Mouse (Mus musculus) forebrain, embryonic 15.5 days (tissue): ENCODE data around the gene Disp1. TPM values are rescaled to one million over a fixed set of nuclear protein-coding genes. Genes with fewer than 3 reads are reported as not detected.

Source experiments
- ATAC-seq: fragments of 200-750 bp; cut with Nextera tagmentation; replicated peaks from 2 replicates; pipeline ENCODE4 v1.8.0; 2017; ENCODE audit warnings: mild to moderate bottlenecking, moderate TSS enrichment, moderate library complexity
- H3K27ac ChIP-seq: fragments of 300-500 bp; sonication (generic); replicated peaks from 2 replicates; pipeline ENCODE4 v1.5.1; 2015; ENCODE audit warnings: mild to moderate bottlenecking, inconsistent platforms
- H3K27me3 ChIP-seq: fragments of 300-500 bp; sonication (generic); 2 replicates; pipeline ENCODE4 v1.6.1; 2015; ENCODE audit warnings: inconsistent platforms
- H3K36me3 ChIP-seq: fragments of 300-500 bp; sonication (generic); 2 replicates; pipeline ENCODE4 v1.6.1; 2015; ENCODE audit warnings: mild to moderate bottlenecking, inconsistent platforms
- H3K4me1 ChIP-seq: fragments of 300-500 bp; sonication (generic); 2 replicates; pipeline ENCODE4 v1.6.1; 2015; ENCODE audit warnings: inconsistent platforms
- H3K4me2 ChIP-seq: fragments of 300-500 bp; sonication (generic); replicated peaks from 2 replicates; pipeline ENCODE4 v1.6.1; 2015; ENCODE audit warnings: mild to moderate bottlenecking, inconsistent platforms
- H3K4me3 ChIP-seq: fragments of 300-500 bp; sonication (generic); 2 replicates; pipeline ENCODE4 v1.5.1; 2015; ENCODE audit warnings: mild to moderate bottlenecking, inconsistent platforms
- H3K9ac ChIP-seq: fragments of 300-500 bp; sonication (generic); replicated peaks from 2 replicates; pipeline ENCODE4 v1.6.1; 2015; ENCODE audit warnings: mild to moderate bottlenecking, inconsistent platforms
- H3K9me3 ChIP-seq: fragments of 300-500 bp; sonication (generic); 2 replicates; pipeline ENCODE4 v1.6.1; 2016; ENCODE audit warnings: inconsistent platforms
- WGBS: fragments of 180-500 bp; shearing (Covaris S2); methylation state at CpG from one replicate; pipeline ENCODE4 v1.1.7; 2015; ENCODE audit warnings: mixed read lengths; 5-methylcytosine and 5-hydroxymethylcytosine counted together
- microRNA-seq: library from miRNA; unstranded; fragments of <30 nt; microRNA quantifications from one replicate; pipeline ENCODE4, GENCODE M21; 2016
- polyA plus RNA-seq: library from polyadenylated mRNA; unstranded; fragments of >200 nt; fragmentation: Nextera tagmentation; extraction: Ambion mirVana; gene quantifications from 2 replicates; pipeline ENCODE4 v1.2.1, GENCODE M21; 2015

Disp1 gene
- polyA plus RNA-seq, 1 experiment from 2014 or later = 5.9 TPM

DNA sequence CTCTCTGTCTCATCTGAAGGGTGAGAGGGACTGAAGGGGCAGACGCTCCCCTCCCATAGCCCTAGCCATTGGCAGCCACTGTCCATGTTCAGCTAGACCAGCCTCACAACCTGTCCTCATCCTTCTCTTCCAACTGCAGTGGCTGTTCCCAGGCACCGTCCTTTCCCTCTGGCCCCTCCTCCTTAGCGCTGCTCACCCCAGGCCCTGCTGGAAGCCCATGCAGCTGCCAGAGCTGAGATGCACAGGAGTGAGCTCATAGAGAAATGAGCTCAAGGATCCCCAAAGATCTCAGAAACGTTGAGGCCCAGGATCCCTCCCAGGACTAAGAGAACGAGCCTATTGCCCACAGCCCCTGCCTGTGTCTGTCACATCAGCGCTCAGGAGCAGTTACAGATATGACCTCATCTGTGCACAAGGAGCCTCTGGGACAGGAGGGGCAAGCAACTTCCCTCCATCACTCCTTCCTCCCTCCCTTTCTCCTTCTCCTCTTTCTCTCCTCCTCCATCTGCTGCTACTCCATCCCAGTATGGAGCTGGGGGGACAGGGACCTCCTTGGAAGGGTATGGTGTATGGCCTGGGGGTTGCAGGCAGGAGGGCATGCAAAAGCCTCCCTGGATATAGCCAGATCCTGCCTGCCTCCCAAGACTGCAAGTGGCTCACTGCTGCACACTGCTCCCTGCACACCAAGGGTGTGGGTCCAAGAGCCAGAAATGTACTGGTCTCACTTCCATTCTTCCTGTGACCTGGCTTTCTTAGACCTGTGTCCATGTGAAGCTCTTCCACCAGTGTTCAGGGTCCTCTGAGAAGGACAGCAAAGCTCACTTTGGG is 181.2 kb downstream of the Disp1 start:
- no peak overlapping the region for H3K4me2 ChIP-seq
- WGBS = 61% methylated on average over 6 of the region's 6 CpGs
- ATAC-seq = no peak
- no peak overlapping the region for H3K9ac ChIP-seq
- H3K9me3 ChIP-seq = no peaks in the 10 kb centered on the region
- H3K27ac ChIP-seq = no peak overlapping the region
- H3K4me3 ChIP-seq = no peak overlapping the region
- no peaks in the 10 kb centered on the region for H3K36me3 ChIP-seq
- H3K27me3 ChIP-seq = peaks cover 37% of the 10 kb centered on the region
- H3K4me1 ChIP-seq = no peaks in the 10 kb centered on the region

DNA sequence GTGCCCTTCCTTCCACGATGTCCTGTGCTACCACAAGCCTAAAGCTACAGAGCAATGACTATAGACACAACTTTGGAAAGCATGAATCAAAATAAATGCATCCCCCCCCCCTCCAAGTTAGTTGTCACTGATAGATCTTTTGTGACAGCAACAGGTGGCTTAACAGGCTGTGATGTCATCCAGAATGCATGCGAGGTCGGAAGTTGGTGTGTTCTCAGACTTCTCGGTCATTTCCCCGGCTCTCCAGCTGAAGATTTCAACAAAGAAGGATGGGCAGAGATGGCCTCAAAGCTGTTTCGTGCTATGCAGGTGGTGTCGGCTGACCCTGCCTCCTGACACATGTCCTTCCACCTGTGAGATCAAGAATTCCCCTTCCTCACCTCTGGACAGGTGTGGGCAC is 181.9 kb downstream of the Disp1 start:
- ATAC-seq = no peak
- H3K9ac ChIP-seq = no peak overlapping the region
- H3K4me1 ChIP-seq = no peaks in the 10 kb centered on the region
- WGBS = 83% methylated on average over 7 of the region's 7 CpGs
- no peak overlapping the region for H3K27ac ChIP-seq
- no peak overlapping the region for H3K4me3 ChIP-seq
- H3K4me2 ChIP-seq = no peak overlapping the region
- no peaks in the 10 kb centered on the region for H3K36me3 ChIP-seq
- H3K9me3 ChIP-seq = no peaks in the 10 kb centered on the region
- H3K27me3 ChIP-seq = peaks cover 31% of the 10 kb centered on the region

Small RNAs within 50 kb of the gene (microRNA-seq; reads per million reads assigned to microRNA genes)
- gene Gm24975 = not detected

Other genes with a start within 250 kb of the Disp1 start
- gene Aida, start 75.1 kb upstream of the Disp1 start, polyA plus RNA-seq = 54.0 and 55.5 TPM in 2 replicates
- 102 and 106 TPM in 2 replicates for gene Brox, start 75.7 kb upstream of the Disp1 start, polyA plus RNA-seq
- gene Mia3, start 148.0 kb upstream of the Disp1 start, polyA plus RNA-seq = 92.9 and 98.8 TPM in 2 replicates
- gene Taf1a, start 167.5 kb upstream of the Disp1 start, polyA plus RNA-seq = 17.3 and 20.0 TPM in 2 replicates
- 0.13 and 0.60 TPM in 2 replicates for gene Hhipl2, start 196.7 kb upstream of the Disp1 start, polyA plus RNA-seq